18 mouse cellular contexts compared by ENCODE assay signal in the genomic region with DNA sequence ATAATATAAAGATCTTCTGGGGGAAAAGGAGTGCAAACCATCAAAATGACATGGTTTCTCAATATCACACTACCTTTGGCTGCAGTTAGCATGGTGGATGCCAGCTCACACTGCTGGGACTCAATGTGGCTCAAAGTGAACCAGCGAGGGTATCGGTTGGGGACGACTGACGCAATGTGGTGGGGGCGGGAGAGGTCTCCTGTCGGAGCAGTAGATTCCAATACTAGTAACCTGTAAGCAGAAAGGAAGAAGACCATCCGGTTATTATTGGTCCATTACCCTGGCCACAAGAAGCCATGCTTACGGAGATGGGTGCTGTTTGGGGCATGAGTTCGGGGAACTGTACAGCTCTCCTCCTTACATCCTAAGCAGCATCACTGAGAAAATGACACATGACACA.
DNase-seq lines count a peak whose midpoint lies in the region.
"Had no signal": no experiment of that assay in that cellular context is flagged by ENCODE, and none has a peak within 500 bp of the region (broad histone marks: within the 10 kb centered on the region; RNA-seq: fewer than 3 reads in every experiment).

No protein-coding gene starts in this region.

- intact Hi-C loops in heart, postnatal 36 days (cut with DNase I), result no loop called here

- peak; percentile 26 for DNase-seq in adrenal gland, postnatal 10 days
- no peak for DNase-seq in adrenal gland, adult 18-20 months (ENCODE audit: low spot score in 2 of 2)
- peak; percentile 20 for DNase-seq in adrenal gland, postnatal 14 days
- DNase-seq in adrenal gland, postnatal 25 days, result no peak
- peak; percentile 64 for DNase-seq in heart, adult 11 months
- no peak for DNase-seq in heart, postnatal 36 days
- DNase-seq in testis, postnatal 10 days (ENCODE audit: low spot score), result peak; percentile 32
- DNase-seq in testis, postnatal 14 days (ENCODE audit: low spot score), result no peak
- DNase-seq: adrenal gland, adult 2 months; adrenal gland, adult 8-10 months; adrenal gland, postnatal 36 days; B cell, adult 2 months; cerebellum, adult 11 months; cerebellum, adult 11-12 months; cerebellum, adult 18-20 months; cerebellum, adult 2 months; cerebellum, adult 8-10 months; cerebellum, adult 9-10 months had no signal

Comparison
In these comparisons a context has a peak if more than half of its experiments do, and no peak if none do; other contexts are left out.
1. DNase-seq: peak in adrenal gland, postnatal 10 days (single experiment), adrenal gland, postnatal 14 days (single experiment), heart, adult 11 months (single experiment) and testis, postnatal 10 days (single experiment); none in adrenal gland, adult 18-20 months (0 of 2), adrenal gland, postnatal 25 days (single experiment), heart, postnatal 36 days (0 of 2) and testis, postnatal 14 days (single experiment).